Mouse (Mus musculus) kidney, adult 2 months (tissue): ENCODE results near the gene Prkar1b. TPM values are rescaled to one million over a fixed set of nuclear protein-coding genes. Genes with fewer than 3 reads are reported as not detected.
A peak's percentile ranks its signal among the peaks of the same experiment; 100 is the strongest.

Source experiments
- DNase-seq: peaks from one replicate; pipeline ENCODE4 v3.0.0; 2021
- H3K27ac ChIP-seq: fragments of 200-500 bp; 2 replicates; pipeline ENCODE4 v1.5.1; 2012; ENCODE audit warnings: low read depth, low read length, control low read depth, inconsistent platforms; ENCODE audit not compliant: insufficient read depth
- H3K27me3 ChIP-seq: fragments of 200-500 bp; replicated peaks from 2 replicates; pipeline ENCODE4 v1.6.1; 2012; ENCODE audit warnings: mild to moderate bottlenecking, moderate library complexity, low read length, inconsistent platforms; ENCODE audit not compliant: control insufficient read depth, insufficient read depth
- H3K36me3 ChIP-seq: fragments of 200-500 bp; 2 replicates; pipeline ENCODE4 v1.6.1; 2012; ENCODE audit warnings: mild to moderate bottlenecking, moderate library complexity, low read length, inconsistent platforms; ENCODE audit not compliant: control insufficient read depth, insufficient read depth
- H3K4me1 ChIP-seq: fragments of 200-500 bp; 2 replicates; pipeline ENCODE4 v1.6.1; 2011; ENCODE audit warnings: low read length; ENCODE audit not compliant: control insufficient read depth, insufficient read depth
- H3K4me3 ChIP-seq: fragments of 200-500 bp; 2 replicates; pipeline ENCODE4 v1.5.1; 2011; ENCODE audit warnings: mild to moderate bottlenecking, low read depth, low read length, control low read depth; ENCODE audit not compliant: insufficient read depth
- CTCF ChIP-seq: fragments of 200-500 bp; conservative IDR thresholded peaks from 2 replicates; pipeline ENCODE4 v1.5.1; 2011; ENCODE audit warnings: low read depth, mild to moderate bottlenecking, control low read depth, low read length, moderate library complexity, mixed read lengths; ENCODE audit not compliant: insufficient read depth, insufficient read length
- POLR2A ChIP-seq: fragments of 200-500 bp; IDR thresholded peaks from one replicate; pipeline ENCODE4 v1.6.1; 2011; ENCODE audit warnings: low read depth, low read length, control low read depth
- WGBS: fragments of 180-500 bp; shearing (Covaris S2); methylation state at CpG from one replicate; pipeline ENCODE4 v1.1.7; 2018; 5-methylcytosine and 5-hydroxymethylcytosine counted together
- polyA plus RNA-seq: library from polyadenylated mRNA; depleted of rRNA; stranded (reverse); fragments of >200 nt; gene quantifications from 2 replicates; pipeline ENCODE4 v1.2.3, GENCODE M21; 2012

The Prkar1b gene
- polyA plus RNA-seq, 1 experiment = 7.1 TPM

GRCm38 (mm10) chr5:139076450-139076849, 73.4 kb downstream of the Prkar1b start:
- Histone ChIP-seq H3K4me3 (no peak overlapping the region), H3K27ac (no peak overlapping the region), H3K27me3 (no peaks in the 10 kb centered on the region), H3K4me1 (peaks cover 3% of the 10 kb centered on the region; the same call in 1 of the 2 replicates), H3K36me3 (no peaks in the 10 kb centered on the region)
- DNase-seq = no peak
- 76% methylated on average over 7 of the region's 7 CpGs for WGBS
- no peak for TF ChIP-seq CTCF
- TF ChIP-seq POLR2A = no peak

DNA sequence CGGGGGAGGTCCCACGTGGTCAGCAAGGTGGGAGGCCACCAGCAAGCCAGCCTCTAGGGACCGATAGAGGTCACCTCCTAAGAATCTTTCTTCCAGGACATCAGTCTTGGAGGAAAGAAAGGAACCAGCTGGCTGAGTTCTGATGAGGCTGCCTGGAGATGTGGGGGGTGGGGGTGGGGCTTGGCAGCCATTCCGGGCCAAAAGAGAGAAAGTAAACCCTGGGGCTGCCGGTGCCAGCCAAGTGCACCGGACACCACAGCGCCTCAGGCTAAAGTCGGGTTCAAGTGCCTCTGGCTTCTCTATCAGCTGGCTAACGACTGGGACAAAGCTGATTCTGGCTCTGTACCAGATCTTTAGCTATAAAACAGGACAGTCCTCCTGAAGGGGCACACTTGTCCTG, 74.0 kb downstream of the Prkar1b start:
- Histone ChIP-seq H3K4me1 (no peaks in the 10 kb centered on the region), H3K4me3 (no peak overlapping the region), H3K27ac (no peak overlapping the region), H3K27me3 (no peaks in the 10 kb centered on the region), H3K36me3 (no peaks in the 10 kb centered on the region)
- no peak for DNase-seq
- WGBS = 17% methylated on average over 9 of the region's 9 CpGs
- TF ChIP-seq CTCF (no peak), POLR2A (no peak)

GRCm38 (mm10) chr5:139075125-139075524, 74.7 kb downstream of the Prkar1b start:
- DNase-seq = peak; percentile 77
- H3K27me3 ChIP-seq = no peaks in the 10 kb centered on the region
- TF ChIP-seq POLR2A = no peak
- TF ChIP-seq CTCF = peak; percentile 84
- 50% methylated on average over 3 of the region's 3 CpGs for WGBS
- no peaks in the 10 kb centered on the region for H3K36me3 ChIP-seq
- no peak overlapping the region for H3K27ac ChIP-seq
- no peak overlapping the region for H3K4me3 ChIP-seq
- H3K4me1 ChIP-seq = no peaks in the 10 kb centered on the region

DNA sequence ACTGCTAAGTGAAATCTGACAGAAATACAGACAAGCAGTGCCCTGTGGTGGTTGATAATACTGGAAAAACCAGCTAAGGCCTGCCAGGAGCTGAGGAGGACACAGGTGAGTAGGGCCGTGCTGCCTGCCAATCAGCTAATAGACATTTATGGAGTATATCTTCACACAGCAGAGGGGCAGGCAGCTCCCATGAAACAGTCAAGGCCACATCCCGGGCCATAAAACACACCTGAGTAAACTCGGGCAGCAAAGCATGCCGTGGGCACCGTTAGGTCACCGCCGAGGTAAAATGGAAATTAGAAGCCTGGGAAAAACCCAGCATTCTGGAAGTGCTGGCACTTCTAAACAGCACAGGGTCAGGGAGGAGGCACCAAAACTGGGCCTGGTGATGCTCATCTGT, 75.8 kb downstream of the Prkar1b start:
- Histone ChIP-seq H3K4me1 (no peaks in the 10 kb centered on the region), H3K27me3 (no peaks in the 10 kb centered on the region), H3K36me3 (no peaks in the 10 kb centered on the region), H3K4me3 (no peak overlapping the region), H3K27ac (no peak overlapping the region)
- DNase-seq = peak; percentile 54
- TF ChIP-seq CTCF (no peak), POLR2A (no peak)
- WGBS = 49% methylated on average over 7 of the region's 7 CpGs

GRCm38 (mm10) chr5:139072866-139073265, 76.9 kb downstream of the Prkar1b start:
- no peak overlapping the region for H3K4me3 ChIP-seq
- no peaks in the 10 kb centered on the region for H3K27me3 ChIP-seq
- DNase-seq = no peak
- no peak overlapping the region for H3K27ac ChIP-seq
- H3K36me3 ChIP-seq = no peaks in the 10 kb centered on the region
- no peaks in the 10 kb centered on the region for H3K4me1 ChIP-seq
- WGBS = 91% methylated on average over 5 of the region's 5 CpGs
- TF ChIP-seq POLR2A = no peak
- no peak for TF ChIP-seq CTCF

- 50% methylated on average over 7 of the region's 7 CpGs for WGBS
- TF ChIP-seq CTCF (no peak), POLR2A (no peak)
- Histone ChIP-seq H3K27ac (no peak overlapping the region), H3K36me3 (no peaks in the 10 kb centered on the region), H3K4me1 (no peaks in the 10 kb centered on the region), H3K4me3 (no peak overlapping the region), H3K27me3 (no peaks in the 10 kb centered on the region)
- DNase-seq = no peak
Observed at GRCm38 (mm10) chr5:139066861-139067614, 82.8 kb downstream of the Prkar1b start.

DNA sequence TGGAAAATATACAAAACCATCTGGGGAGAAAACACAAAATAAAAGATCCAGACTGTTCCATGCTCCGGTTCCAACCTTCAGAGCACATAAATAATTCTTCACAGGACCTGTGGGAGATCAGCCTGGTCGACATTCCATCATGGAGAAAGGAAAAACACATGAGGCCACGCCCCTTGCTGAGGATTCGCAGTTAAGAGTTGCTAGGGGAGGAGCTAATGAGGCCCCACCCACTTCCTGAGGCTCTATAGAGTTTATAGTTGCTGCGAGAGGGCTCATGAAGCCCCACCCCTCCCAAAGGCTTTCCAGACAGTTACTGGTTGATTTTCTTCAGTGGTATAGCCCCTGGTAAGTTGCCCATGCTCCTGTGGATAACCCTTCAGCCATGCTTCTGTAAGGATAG, 85.2 kb downstream of the Prkar1b start:
- 55% methylated on average over 5 of the region's 5 CpGs for WGBS
- Histone ChIP-seq H3K27ac (no peak overlapping the region), H3K4me1 (no peaks in the 10 kb centered on the region), H3K36me3 (no peaks in the 10 kb centered on the region), H3K27me3 (no peaks in the 10 kb centered on the region), H3K4me3 (no peak overlapping the region)
- TF ChIP-seq CTCF (no peak), POLR2A (no peak)
- no peak for DNase-seq
